Mouse (Mus musculus) monocyte, adult 59 days (primary cell): ENCODE measurements around the gene Nrm. TPM values are rescaled to one million over a fixed set of nuclear protein-coding genes. Genes with fewer than 3 reads are reported as not detected.

ENCODE experiments used
- total RNA-seq, 2 experiments: library from RNA; stranded (reverse); gene quantifications; one replicate each; pipeline ENCODE4 v1.2.4; 2023

Gene Nrm
- total RNA-seq = 10 to 100 TPM; 37.1 to 37.2 TPM

GRCm38 (mm10) chr17:35861198-35861857 is at the start of gene Nrm:
Nrm (plus strand) TSS chr17:35861318.

GRCm38 (mm10) chr17:35821439-35822430 is 39.4 kb upstream of the Nrm start, which contains the start of gene Ier3:
Ier3 (plus strand) TSS chr17:35821684.

GRCm38 (mm10) chr17:35822964-35823937 is 37.9 kb upstream of the Nrm start, which contains the start of gene Flot1:
Flot1 (plus strand) TSS chr17:35823230.

GRCm38 (mm10) chr17:35838122-35838544 is 23.0 kb upstream of the Nrm start, which contains the start of gene Tubb5:
Tubb5 (minus strand) TSS chr17:35838306.

GRCm38 (mm10) chr17:35841076-35841950 is 19.8 kb upstream of the Nrm start, which contains the start of gene Mdc1:
Mdc1 (plus strand) TSS chr17:35841515.

GRCm38 (mm10) chr17:35865481-35866280 is 4.6 kb downstream of the Nrm start, which contains the start of gene Ppp1r18:
Ppp1r18 (plus strand) TSS chr17:35865593.

GRCm38 (mm10) chr17:35879245-35880057 is 18.3 kb downstream of the Nrm start, which contains the start of gene Dhx16:
Dhx16 (plus strand) TSS chr17:35879819.

GRCm38 (mm10) chr17:35896781-35897643 is 35.9 kb downstream of the Nrm start, which contains the start of gene 2310061I04Rik:
2310061I04Rik (minus strand) TSS chr17:35897431.

GRCm38 (mm10) chr17:35909919-35910369 is 48.8 kb downstream of the Nrm start, which contains the start of gene Atat1:
Atat1 (minus strand) TSS chr17:35910075.

Other genes with a start within 250 kb of the Nrm start
- not detected for gene Gm9573, start 234.7 kb upstream of the Nrm start, total RNA-seq
- gene Mucl3, start 217.6 kb upstream of the Nrm start, total RNA-seq = not detected
- gene Vars2, start 193.7 kb upstream of the Nrm start, total RNA-seq = 10 to 100 TPM; 11.7 to 20.4 TPM
- 10 to 100 TPM; 13.5 to 15.9 TPM for gene Gtf2h4, start 187.6 kb upstream of the Nrm start, total RNA-seq
- gene Ddr1, start 156.7 kb upstream of the Nrm start, total RNA-seq = 1 to 10 TPM; 4.8 to 6.8 TPM
- gene Ier3, start 39.6 kb upstream of the Nrm start, total RNA-seq = 10 to 100 TPM; 48.1 to 53.2 TPM
- gene Flot1, start 38.1 kb upstream of the Nrm start, total RNA-seq = 10 to 100 TPM; 49.4 to 58.8 TPM
- 100 to 1,000 TPM; 163 to 175 TPM for gene Tubb5, start 23.0 kb upstream of the Nrm start, total RNA-seq
- gene Mdc1, start 19.8 kb upstream of the Nrm start, total RNA-seq = 10 to 100 TPM; 37.7 to 38.5 TPM
- 100 to 1,000 TPM; 219 TPM for gene Ppp1r18, start 4.3 kb downstream of the Nrm start, total RNA-seq
- 10 to 100 TPM; 76.0 to 84.5 TPM for gene Dhx16, start 18.5 kb downstream of the Nrm start, total RNA-seq
- gene 2310061I04Rik, start 36.1 kb downstream of the Nrm start, total RNA-seq = 10 to 100 TPM; 13.3 to 21.1 TPM
- 10 to 100 TPM; 19.6 to 29.1 TPM for gene Atat1, start 48.8 kb downstream of the Nrm start, total RNA-seq
- 10 to 100 TPM; 35.6 to 39.0 TPM for gene Mrps18b, start 55.1 kb downstream of the Nrm start, total RNA-seq
- gene Ppp1r10, start 55.1 kb downstream of the Nrm start, total RNA-seq = 100 to 1,000 TPM; 137 to 142 TPM
- 100 to 1,000 TPM; 141 to 162 TPM for gene Abcf1, start 108.4 kb downstream of the Nrm start, total RNA-seq
- gene Gnl1, start 118.5 kb downstream of the Nrm start, total RNA-seq = 10 to 100 TPM; 63.8 to 71.6 TPM
- gene Prr3, start 118.9 kb downstream of the Nrm start, total RNA-seq = 10 to 100 TPM; 83.9 to 100.0 TPM
- 10 to 100 TPM; 45.7 to 54.4 TPM for gene H2-T24, start 159.2 kb downstream of the Nrm start, total RNA-seq
- gene H2-T23, start 171.5 kb downstream of the Nrm start, total RNA-seq = 100 to 1,000 TPM; 278 to 280 TPM
- gene H2-T22, start 181.4 kb downstream of the Nrm start, total RNA-seq = 10 to 100 TPM; 51.9 to 64.4 TPM
- gene Gm6034, start 181.6 kb downstream of the Nrm start, total RNA-seq = not detected
- gene Gm11127, start 197.1 kb downstream of the Nrm start, total RNA-seq = 10 to 100 TPM; 66.2 to 67.1 TPM